Mouse (Mus musculus) retina, embryonic 14.5 days (tissue): ENCODE data around the gene Il1rl2.

ENCODE experiments used
- DNase-seq: peaks from one replicate; pipeline ENCODE4 v3.0.0-alpha.2; 2015; ENCODE audit warnings: low spot score

Gene Il1rl2

GRCm38 (mm10) chr1:40378794-40379193 lies 54.4 kb downstream of the Il1rl2 start:
- DNase-seq: peak; percentile 86

GRCm38 (mm10) chr1:40380111-40380510 lies 55.7 kb downstream of the Il1rl2 start:
- DNase-seq: peak; percentile 66

- no peak for DNase-seq
Measured at GRCm38 (mm10) chr1:40380990-40381389, 56.6 kb downstream of the Il1rl2 start.

GRCm38 (mm10) chr1:40382841-40383240 lies 58.4 kb downstream of the Il1rl2 start:
- no peak for DNase-seq

GRCm38 (mm10) chr1:40384931-40385545 lies 60.6 kb downstream of the Il1rl2 start:
- DNase-seq: no peak

- no peak for DNase-seq
Measured at GRCm38 (mm10) chr1:40391374-40391773, 67.0 kb downstream of the Il1rl2 start.

DNA sequence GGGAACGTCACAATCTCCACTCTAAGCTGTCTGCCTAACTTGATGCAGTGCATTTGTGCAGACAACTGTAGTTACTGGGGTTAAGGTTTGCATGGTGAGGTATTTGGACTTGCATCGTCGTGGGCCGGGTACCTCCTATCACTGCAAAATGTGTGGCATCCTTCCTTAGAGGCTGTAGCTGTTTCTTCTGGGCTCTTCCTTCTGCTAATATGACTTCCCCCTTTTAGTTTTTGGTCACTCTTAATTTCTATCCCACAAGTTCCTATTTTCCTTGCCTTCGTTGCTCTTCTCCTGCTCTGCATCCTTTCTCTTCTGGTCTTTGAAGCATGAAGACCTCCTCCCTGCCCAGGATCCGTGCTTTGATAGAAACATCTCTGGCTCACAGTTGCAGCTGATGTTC lies 68.1 kb downstream of the Il1rl2 start:
- no peak for DNase-seq

GRCm38 (mm10) chr1:40393214-40393613 lies 68.8 kb downstream of the Il1rl2 start:
- no peak for DNase-seq

GRCm38 (mm10) chr1:40399639-40400038 lies 75.2 kb downstream of the Il1rl2 start:
- DNase-seq: no peak

DNA sequence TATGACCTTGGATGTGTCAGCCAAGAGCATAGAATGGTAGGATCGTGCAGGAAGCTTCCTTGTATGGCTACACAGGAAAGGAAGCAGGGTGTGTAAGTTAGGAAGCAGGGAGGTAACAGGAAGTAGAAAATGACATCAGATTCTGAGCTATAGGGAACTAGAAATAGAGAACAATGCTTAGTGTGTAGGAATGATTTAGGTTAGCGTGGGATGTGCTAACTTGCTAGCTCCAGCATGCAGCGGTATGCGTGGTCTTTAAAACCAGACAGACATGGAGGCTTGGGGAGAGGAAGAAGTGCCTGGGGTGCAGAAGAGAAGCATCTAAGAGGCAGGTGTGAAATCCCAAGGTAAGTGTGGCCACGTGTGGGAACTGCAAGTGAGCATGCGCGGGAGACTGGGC lies 80.3 kb downstream of the Il1rl2 start:
- DNase-seq: no peak

GRCm38 (mm10) chr1:40409882-40410281 lies 85.5 kb downstream of the Il1rl2 start:
- DNase-seq: no peak

GRCm38 (mm10) chr1:40413039-40413438 lies 88.6 kb downstream of the Il1rl2 start:
- no peak for DNase-seq

GRCm38 (mm10) chr1:40414276-40414675 lies 89.9 kb downstream of the Il1rl2 start:
- DNase-seq: no peak

GRCm38 (mm10) chr1:40414863-40415656 lies 90.7 kb downstream of the Il1rl2 start:
- no peak for DNase-seq

DNA sequence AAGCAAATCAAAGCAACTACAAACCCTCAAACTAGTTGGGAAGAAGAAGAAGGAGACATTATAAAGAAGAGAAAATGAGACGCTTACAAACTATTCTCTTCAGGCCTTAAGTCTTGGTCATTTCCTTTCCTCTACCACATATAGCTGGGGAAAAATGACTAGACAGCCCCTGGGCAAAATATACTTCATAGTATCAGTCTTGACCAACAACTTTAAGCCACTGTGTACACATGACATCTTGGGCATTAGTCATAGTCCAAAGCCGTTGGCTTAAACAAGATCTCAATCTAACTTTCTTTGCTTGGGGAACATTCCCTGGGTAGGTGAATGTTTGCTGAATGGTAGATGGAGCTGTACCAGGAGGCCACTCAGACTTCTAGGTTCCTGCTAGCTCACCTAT lies 92.6 kb downstream of the Il1rl2 start:
- DNase-seq: no peak
